ENCODE assay signal across 8 mouse cellular contexts in genomic region chr2:73893473-73894270, GRCm38 (mm10). TPM values are rescaled to one million over a fixed set of nuclear protein-coding genes. Genes with fewer than 3 reads are reported as not detected.
DNase-seq lines count a peak whose midpoint lies in the region; ATAC-seq and TF ChIP-seq lines count a peak whose summit lies in the region.

No protein-coding gene starts in this region.

- peak overlapping the region; percentile 64 for H3K4me2 ChIP-seq in intestine, embryonic 15.5 days (replicated peaks)
- peak overlapping the region; percentile 61 for H3K4me2 ChIP-seq in neural tube, embryonic 13.5 days

- peak overlapping the region; percentile 42 for H3K9ac ChIP-seq in intestine, embryonic 15.5 days
- H3K9ac ChIP-seq in neural tube, embryonic 13.5 days = peak overlapping the region; percentile 80

- H3K4me1 ChIP-seq in intestine, embryonic 15.5 days (replicated peaks) = no peaks in the 10 kb centered on the region
- H3K4me1 ChIP-seq in neural tube, embryonic 13.5 days (replicated peaks) = peaks cover 21% of the 10 kb centered on the region

- H3K4me3 ChIP-seq in gastrocnemius, adult 2 months = peak overlapping the region; percentile 90
- H3K4me3 ChIP-seq in intestine, embryonic 15.5 days (replicated peaks) = peak overlapping the region; percentile 95
- H3K4me3 ChIP-seq in neural tube, embryonic 13.5 days = peak overlapping the region; percentile 89

- H3K27me3 ChIP-seq in intestine, embryonic 15.5 days (replicated peaks) = no peaks in the 10 kb centered on the region
- H3K27me3 ChIP-seq in neural tube, embryonic 13.5 days = no peaks in the 10 kb centered on the region

- no peak for DNase-seq in gastrocnemius, adult 2 months
- no peak for DNase-seq in gastrocnemius, adult 18-20 months (ENCODE audit: low spot score)
- peak; percentile 60 for DNase-seq in 416B (ENCODE audit: low read depth)
- peak; percentile 22 to 37 for DNase-seq in cerebellum, postnatal 25 days
- DNase-seq in gastrocnemius, postnatal 25 days = no peak
- DNase-seq in urinary bladder, adult 2 months (ENCODE audit: low spot score) = no peak

- intact Hi-C loops in gastrocnemius, adult 2 months (cut with DNase I) = no loop called here

- H3K36me3 ChIP-seq in intestine, embryonic 15.5 days = no peaks in the 10 kb centered on the region
- no peaks in the 10 kb centered on the region for H3K36me3 ChIP-seq in neural tube, embryonic 13.5 days

- no peak for ATAC-seq in intestine, embryonic 15.5 days
- ATAC-seq in neural tube, embryonic 13.5 days (ENCODE audit: low read depth) = no peak

- WGBS in intestine, embryonic 15.5 days = 61% methylated on average over 22 of the region's 22 CpGs
- 66% methylated on average over 22 of the region's 22 CpGs for WGBS in neural tube, embryonic 13.5 days

- H3K27ac ChIP-seq in gastrocnemius, adult 2 months = peak overlapping the region; percentile 82
- no peak overlapping the region for H3K27ac ChIP-seq in intestine, embryonic 15.5 days
- peak overlapping the region; percentile 90 for H3K27ac ChIP-seq in neural tube, embryonic 13.5 days (replicated peaks)

- H3K9me3 ChIP-seq in intestine, embryonic 15.5 days = no peaks in the 10 kb centered on the region
- no peaks in the 10 kb centered on the region for H3K9me3 ChIP-seq in neural tube, embryonic 13.5 days

- TF ChIP-seq CTCF in gastrocnemius, adult 2 months (IDR thresholded peaks at IDR 0.05) = no peak

RNA-seq across cellular contexts. Expression of gene Atf2, which starts 1.2 kb away (rescaled TPM):
- total RNA-seq in gastrocnemius, adult 2 months (2021) = 10 to 100 TPM; 25.2 to 27.5 TPM
- 10 to 100 TPM; 22.1 to 27.4 TPM for total RNA-seq in gastrocnemius, adult 18-20 months (2021)
- polyA plus RNA-seq in intestine, embryonic 15.5 days (2015; fragmentation: Nextera tagmentation; extraction: Ambion mirVana) = 53.2 and 55.1 TPM in 2 replicates
- 83.1 and 92.3 TPM in 2 replicates for polyA plus RNA-seq in neural tube, embryonic 13.5 days (2015; fragmentation: Nextera tagmentation; extraction: Ambion mirVana)
- 10 to 100 TPM; 17.6 to 19.9 TPM for total RNA-seq in gastrocnemius, postnatal 25 days (2021)
- 18.1 and 27.8 TPM in 2 replicates for polyA plus RNA-seq in urinary bladder, adult 2 months (2012; rRNA removed)

RNA-seq across cellular contexts. Expression of gene Atp5g3, which starts 17.5 kb away (rescaled TPM):
- 1,000 to 10,000 TPM in 1 of 2 experiments, 100 to 1,000 TPM in 1; 956 to 1,535 TPM for total RNA-seq in gastrocnemius, adult 2 months (2021)
- 1,000 to 10,000 TPM; 1,056 to 1,184 TPM for total RNA-seq in gastrocnemius, adult 18-20 months (2021)
- polyA plus RNA-seq in intestine, embryonic 15.5 days (2015; fragmentation: Nextera tagmentation; extraction: Ambion mirVana) = 1,647 and 1,711 TPM in 2 replicates
- polyA plus RNA-seq in neural tube, embryonic 13.5 days (2015; fragmentation: Nextera tagmentation; extraction: Ambion mirVana) = 1,190 and 1,193 TPM in 2 replicates
- 1,000 to 10,000 TPM; 1,520 to 1,554 TPM for total RNA-seq in gastrocnemius, postnatal 25 days (2021)
- polyA plus RNA-seq in urinary bladder, adult 2 months (2012; rRNA removed) = 604 and 682 TPM in 2 replicates

Comparison
In these comparisons a context has a peak if more than half of its experiments do, and no peak if none do; other contexts are left out.
1. DNase-seq: peak in 416B (single experiment) and cerebellum, postnatal 25 days (2 of 2); none in gastrocnemius, adult 2 months (single experiment), gastrocnemius, adult 18-20 months (single experiment), gastrocnemius, postnatal 25 days (single experiment) and urinary bladder, adult 2 months (single experiment).
2. Peak in every context shown above with its lines, with median percentiles within 50 percentile points of each other: H3K4me3 ChIP-seq.